Mouse (Mus musculus) testis, adult 2 months (tissue): Measurements from ENCODE around the gene Faim2. TPM values are rescaled to one million over a fixed set of nuclear protein-coding genes. Genes with fewer than 3 reads are reported as not detected.

Experiments used
- H3K27ac ChIP-seq: fragments of 200-500 bp; 2 replicates; pipeline ENCODE4 v1.5.1; 2012; ENCODE audit warnings: low read depth, low read length; ENCODE audit not compliant: control insufficient read depth, insufficient read depth
- H3K27me3 ChIP-seq: fragments of 200-500 bp; 2 replicates; pipeline ENCODE4 v1.6.1; 2012; ENCODE audit warnings: mild to moderate bottlenecking, low read length, moderate library complexity; ENCODE audit not compliant: control insufficient read depth, insufficient read depth
- H3K36me3 ChIP-seq: fragments of 200-500 bp; 2 replicates; pipeline ENCODE4 v1.6.1; 2012; ENCODE audit warnings: mild to moderate bottlenecking, low read length; ENCODE audit not compliant: control insufficient read depth, insufficient read depth
- H3K4me1 ChIP-seq: fragments of 200-500 bp; 2 replicates; pipeline ENCODE4 v1.6.1; 2012; ENCODE audit warnings: low read length; ENCODE audit not compliant: control insufficient read depth, insufficient read depth
- H3K4me3 ChIP-seq: fragments of 200-500 bp; 2 replicates; pipeline ENCODE4 v1.5.1; 2012; ENCODE audit warnings: low read depth, mild to moderate bottlenecking, low read length, moderate library complexity, mixed read lengths; ENCODE audit not compliant: control insufficient read depth
- CTCF ChIP-seq: fragments of 200-500 bp; IDR thresholded peaks from 2 replicates; pipeline ENCODE4 v1.5.1; 2012; ENCODE audit warnings: low read depth, mild to moderate bottlenecking, inconsistent platforms, low read length, moderate library complexity; ENCODE audit not compliant: control insufficient read depth, insufficient read depth, insufficient replicate concordance
- POLR2A ChIP-seq: fragments of 200-500 bp; IDR thresholded peaks from 2 replicates; pipeline ENCODE4 v1.6.1; 2012; ENCODE audit warnings: low read depth, mild to moderate bottlenecking, inconsistent platforms, low read length, moderate library complexity; ENCODE audit not compliant: control insufficient read depth
- polyA plus RNA-seq: library from polyadenylated mRNA; depleted of rRNA; stranded (reverse); fragments of >200 nt; gene quantifications from 2 replicates; pipeline ENCODE4 v1.2.3, GENCODE M21; 2012

Gene Faim2
- polyA plus RNA-seq, 1 experiment, result 0.19 TPM

DNA sequence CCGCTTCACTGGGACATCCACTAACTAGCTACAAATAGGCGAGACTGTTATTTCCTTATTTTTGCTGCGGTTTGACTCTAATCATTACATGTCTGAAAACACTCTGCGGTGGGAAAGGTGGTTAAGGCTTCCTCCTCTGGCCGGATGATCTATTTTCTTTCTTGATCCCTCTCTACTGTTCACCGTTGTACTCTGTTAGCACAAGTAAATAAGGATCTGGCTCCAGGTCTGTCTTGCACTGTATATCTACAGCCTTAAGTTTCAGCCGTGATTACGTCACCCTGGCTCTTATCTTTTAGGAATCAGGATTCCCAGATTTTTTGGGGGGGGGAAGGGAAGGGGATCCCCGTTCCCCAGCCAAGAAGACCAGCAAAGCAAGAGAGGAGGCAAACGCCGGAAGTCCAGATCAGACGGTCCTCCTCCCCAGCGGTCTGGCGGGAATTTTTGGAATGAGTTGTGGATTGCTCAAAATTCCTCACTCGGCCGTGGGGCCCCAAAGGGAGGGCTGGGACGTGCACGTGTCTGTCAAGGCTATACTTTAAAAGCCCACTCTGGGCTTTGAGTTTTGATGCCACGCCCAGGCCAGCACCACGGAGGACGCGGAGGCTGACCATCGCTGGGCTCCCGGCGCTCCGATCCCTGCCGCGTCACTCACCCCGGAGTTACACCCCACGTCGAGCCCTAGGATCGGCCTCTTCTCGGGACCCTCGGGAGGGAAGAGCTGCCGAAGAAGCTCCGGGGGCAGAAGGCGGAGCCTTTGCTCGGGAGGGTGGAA, 54.0 kb downstream of the Faim2 start:
- Histone ChIP-seq H3K27me3 (no peaks in the 10 kb centered on the region), H3K4me3 (peak overlapping the region; percentile 90), H3K36me3 (no peaks in the 10 kb centered on the region), H3K27ac (peak overlapping the region; percentile 41), H3K4me1 (peaks cover 22% of the 10 kb centered on the region)
- TF ChIP-seq POLR2A (no peak), CTCF (no peak)

DNA sequence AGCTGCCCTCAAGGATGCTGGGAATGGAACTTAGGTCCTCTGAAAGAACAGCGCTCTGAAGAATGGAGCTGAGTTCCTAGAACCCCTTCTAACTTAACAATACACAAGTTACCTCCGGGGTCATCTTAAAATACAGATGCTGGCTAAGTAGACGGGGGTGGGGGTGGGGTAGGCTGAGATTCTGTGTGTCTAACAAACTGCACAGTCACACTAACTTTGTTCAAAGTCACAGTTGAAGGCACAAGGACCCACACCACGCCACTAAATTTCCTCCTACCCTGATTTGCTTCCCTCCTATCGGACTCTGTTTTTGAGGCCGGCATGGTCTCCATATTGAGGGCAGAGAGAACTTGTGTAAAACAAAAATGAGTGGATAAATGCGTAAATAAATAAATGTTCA, 55.0 kb downstream of the Faim2 start:
- Histone ChIP-seq H3K36me3 (no peaks in the 10 kb centered on the region), H3K4me3 (no peak overlapping the region), H3K4me1 (peaks cover 22% of the 10 kb centered on the region), H3K27me3 (no peaks in the 10 kb centered on the region), H3K27ac (no peak overlapping the region)
- TF ChIP-seq CTCF (no peak), POLR2A (no peak)

GRCm38 (mm10) chr15:99471677-99472063, 56.3 kb downstream of the Faim2 start:
- TF ChIP-seq POLR2A, result no peak
- H3K27me3 ChIP-seq, result no peaks in the 10 kb centered on the region
- H3K27ac ChIP-seq, result no peak overlapping the region
- no peak overlapping the region for H3K4me3 ChIP-seq
- H3K36me3 ChIP-seq, result no peaks in the 10 kb centered on the region
- peaks cover 22% of the 10 kb centered on the region for H3K4me1 ChIP-seq

- H3K4me3 ChIP-seq, result peak overlapping the region; percentile 8
- TF ChIP-seq CTCF (no peak), POLR2A (no peak)
- no peak overlapping the region; the same call in 1 of the 2 replicates for H3K27ac ChIP-seq
- H3K4me1 ChIP-seq, result peaks cover 22% of the 10 kb centered on the region
- no peaks in the 10 kb centered on the region for H3K27me3 ChIP-seq
- H3K36me3 ChIP-seq, result no peaks in the 10 kb centered on the region
Measured at GRCm38 (mm10) chr15:99470971-99471676, 56.8 kb downstream of the Faim2 start.

- Histone ChIP-seq H3K36me3 (no peaks in the 10 kb centered on the region), H3K4me1 (peaks cover 22% of the 10 kb centered on the region), H3K27ac (peak overlapping the region; percentile 54; the same call in 1 of the 2 replicates), H3K27me3 (no peaks in the 10 kb centered on the region), H3K4me3 (peak overlapping the region; percentile 8)
- TF ChIP-seq CTCF (no peak), POLR2A (no peak)
Measured at GRCm38 (mm10) chr15:99470224-99470761, 57.7 kb downstream of the Faim2 start.

GRCm38 (mm10) chr15:99469736-99470135, 58.2 kb downstream of the Faim2 start:
- TF ChIP-seq CTCF (no peak), POLR2A (no peak)
- Histone ChIP-seq H3K36me3 (no peaks in the 10 kb centered on the region), H3K4me3 (no peak overlapping the region), H3K27ac (no peak overlapping the region), H3K27me3 (no peaks in the 10 kb centered on the region), H3K4me1 (peaks cover 20% of the 10 kb centered on the region)

- Histone ChIP-seq H3K36me3 (no peaks in the 10 kb centered on the region), H3K27me3 (no peaks in the 10 kb centered on the region), H3K4me1 (peaks cover 17% of the 10 kb centered on the region), H3K27ac (no peak overlapping the region), H3K4me3 (no peak overlapping the region)
- peak; percentile 52; the same call in 1 of the 2 replicates for TF ChIP-seq CTCF
- no peak for TF ChIP-seq POLR2A
Measured at GRCm38 (mm10) chr15:99469067-99469466, 58.9 kb downstream of the Faim2 start.
